Mouse (Mus musculus): ENCODE measurements around the gene Mcu. TPM values are rescaled to one million over a fixed set of nuclear protein-coding genes. Genes with fewer than 3 reads are reported as not detected.

Mcu gene
- total RNA-seq, 1 experiment, result 12.3 TPM

- H3K4me3 ChIP-seq (ENCODE audit: insufficient read depth in 1 of 2, low read depth in 1 of 2, low read length in 2 of 2, poor library complexity in 1 of 2, severe bottlenecking in 1 of 2), result no peak overlapping the region
- in situ Hi-C loops (cut with MboI; ENCODE audit: low sequenced_read_pairs in 2 of 2, unreplicated experiment in 2 of 2), result no loop called here
- peaks cover 2% of the 10 kb centered on the region; the same call in 1 of the 2 replicates for H3K36me3 ChIP-seq (ENCODE audit: control insufficient read depth, insufficient read depth, low read length, poor library complexity, severe bottlenecking)
- peaks cover 4% of the 10 kb centered on the region in 2 experiments; a peak in 2 of 4 replicates for H3K4me1 ChIP-seq (ENCODE audit: control insufficient read depth in 2 of 2, insufficient read depth in 2 of 2, low read length in 2 of 2, poor library complexity in 1 of 2)
- DNase-seq (ENCODE audit: low read depth, low spot score), result no peak
- no peaks in the 10 kb centered on the region for H3K9me3 ChIP-seq (ENCODE audit: control insufficient read depth, insufficient read depth, low read depth, low read length)
- no peak for TF ChIP-seq ZC3H11A (IDR thresholded peaks at IDR 0.05; ENCODE audit: borderline replicate concordance, low read depth, low read length)
- no peak for TF ChIP-seq HCFC1 (IDR thresholded peaks at IDR 0.05; ENCODE audit: borderline replicate concordance, insufficient read depth, low read length)
- no peak overlapping the region for H3K9ac ChIP-seq (ENCODE audit: insufficient read depth, low read depth, low read length, poor library complexity, severe bottlenecking)
- H3K27ac ChIP-seq (ENCODE audit: insufficient read depth, low read depth, low read length, poor library complexity, severe bottlenecking), result no peak overlapping the region
Measured at GRCm38 (mm10) chr10:59462307-59462706, 154.2 kb downstream of the Mcu start.

- TF ChIP-seq ZC3H11A (IDR thresholded peaks at IDR 0.05; ENCODE audit: borderline replicate concordance, low read depth, low read length) (no peak), CHD2 (IDR thresholded peaks at IDR 0.05; ENCODE audit: low read depth, low read length) (no peak), HCFC1 (IDR thresholded peaks at IDR 0.05; ENCODE audit: borderline replicate concordance, insufficient read depth, low read length) (no peak), MAFK (IDR thresholded peaks at IDR 0.05; ENCODE audit: insufficient read depth, low read depth, low read length) (no peak)
- Histone ChIP-seq H3K9me3 (ENCODE audit: control insufficient read depth, insufficient read depth, low read depth, low read length) (no peaks in the 10 kb centered on the region), H3K9ac (ENCODE audit: insufficient read depth, low read depth, low read length, poor library complexity, severe bottlenecking) (no peak overlapping the region; the same call in 1 of the 2 replicates), H3K4me3 (ENCODE audit: insufficient read depth in 1 of 2, low read depth in 1 of 2, low read length in 2 of 2, poor library complexity in 1 of 2, severe bottlenecking in 1 of 2) (peak overlapping the region in 1 of 2 experiments; percentile 32; a peak in 1 of 4 replicates), H3K4me1 (ENCODE audit: control insufficient read depth in 2 of 2, insufficient read depth in 2 of 2, low read length in 2 of 2, poor library complexity in 1 of 2) (peaks cover 2 to 3% of the 10 kb centered on the region in 2 experiments; a peak in 1 of 4 replicates), H3K27ac (ENCODE audit: insufficient read depth, low read depth, low read length, poor library complexity, severe bottlenecking) (no peak overlapping the region), H3K36me3 (ENCODE audit: control insufficient read depth, insufficient read depth, low read length, poor library complexity, severe bottlenecking) (no peaks in the 10 kb centered on the region)
- DNase-seq (ENCODE audit: low read depth, low spot score), result no peak
- in situ Hi-C loops (cut with MboI; ENCODE audit: low sequenced_read_pairs in 2 of 2, unreplicated experiment in 2 of 2), result no loop called here
Measured at GRCm38 (mm10) chr10:59459767-59460166, 156.7 kb downstream of the Mcu start.

GRCm38 (mm10) chr10:59454631-59455030 lies 161.9 kb downstream of the Mcu start:
- TF ChIP-seq CHD2 (IDR thresholded peaks at IDR 0.05; ENCODE audit: low read depth, low read length) (no peak), HCFC1 (IDR thresholded peaks at IDR 0.05; ENCODE audit: borderline replicate concordance, insufficient read depth, low read length) (no peak), ZNF384 (IDR thresholded peaks at IDR 0.05; ENCODE audit: low read depth, low read length) (no peak), ZC3H11A (IDR thresholded peaks at IDR 0.05; ENCODE audit: borderline replicate concordance, low read depth, low read length) (no peak), MAFK (IDR thresholded peaks at IDR 0.05; ENCODE audit: insufficient read depth, low read depth, low read length) (no peak)
- H3K4me3 ChIP-seq (ENCODE audit: insufficient read depth in 1 of 2, low read depth in 1 of 2, low read length in 2 of 2, poor library complexity in 1 of 2, severe bottlenecking in 1 of 2), result no peak overlapping the region
- peaks cover 0 to 9% of the 10 kb centered on the region in 2 experiments; a peak in 2 of 4 replicates for H3K4me1 ChIP-seq (ENCODE audit: control insufficient read depth in 2 of 2, insufficient read depth in 2 of 2, low read length in 2 of 2, poor library complexity in 1 of 2)
- no peak overlapping the region for H3K9ac ChIP-seq (ENCODE audit: insufficient read depth, low read depth, low read length, poor library complexity, severe bottlenecking)
- in situ Hi-C loops (cut with MboI; ENCODE audit: low sequenced_read_pairs in 2 of 2, unreplicated experiment in 2 of 2), result no loop called here
- H3K36me3 ChIP-seq (ENCODE audit: control insufficient read depth, insufficient read depth, low read length, poor library complexity, severe bottlenecking), result no peaks in the 10 kb centered on the region
- no peak for DNase-seq (ENCODE audit: low read depth, low spot score)
- H3K9me3 ChIP-seq (ENCODE audit: control insufficient read depth, insufficient read depth, low read depth, low read length), result no peaks in the 10 kb centered on the region
- no peak overlapping the region for H3K27ac ChIP-seq (ENCODE audit: insufficient read depth, low read depth, low read length, poor library complexity, severe bottlenecking)

GRCm38 (mm10) chr10:59451839-59452238 lies 164.7 kb downstream of the Mcu start:
- Histone ChIP-seq H3K9me3 (ENCODE audit: control insufficient read depth, insufficient read depth, low read depth, low read length) (no peaks in the 10 kb centered on the region), H3K9ac (ENCODE audit: insufficient read depth, low read depth, low read length, poor library complexity, severe bottlenecking) (no peak overlapping the region), H3K4me1 (ENCODE audit: control insufficient read depth in 2 of 2, insufficient read depth in 2 of 2, low read length in 2 of 2, poor library complexity in 1 of 2) (peaks cover 0 to 9% of the 10 kb centered on the region in 2 experiments; a peak in 3 of 4 replicates), H3K4me3 (ENCODE audit: insufficient read depth in 1 of 2, low read depth in 1 of 2, low read length in 2 of 2, poor library complexity in 1 of 2, severe bottlenecking in 1 of 2) (no peak overlapping the region), H3K27ac (ENCODE audit: insufficient read depth, low read depth, low read length, poor library complexity, severe bottlenecking) (no peak overlapping the region), H3K36me3 (ENCODE audit: control insufficient read depth, insufficient read depth, low read length, poor library complexity, severe bottlenecking) (no peaks in the 10 kb centered on the region)
- in situ Hi-C loops (cut with MboI; ENCODE audit: low sequenced_read_pairs in 2 of 2, unreplicated experiment in 2 of 2), result no loop called here
- DNase-seq (ENCODE audit: low read depth, low spot score), result no peak
- TF ChIP-seq ZC3H11A (IDR thresholded peaks at IDR 0.05; ENCODE audit: borderline replicate concordance, low read depth, low read length) (peak; percentile 56; the same call in 1 of the 2 replicates), MAFK (IDR thresholded peaks at IDR 0.05; ENCODE audit: insufficient read depth, low read depth, low read length) (no peak), ZNF384 (IDR thresholded peaks at IDR 0.05; ENCODE audit: low read depth, low read length) (no peak), HCFC1 (IDR thresholded peaks at IDR 0.05; ENCODE audit: borderline replicate concordance, insufficient read depth, low read length) (no peak)

- Histone ChIP-seq H3K9ac (ENCODE audit: insufficient read depth, low read depth, low read length, poor library complexity, severe bottlenecking) (no peak overlapping the region), H3K27ac (ENCODE audit: insufficient read depth, low read depth, low read length, poor library complexity, severe bottlenecking) (no peak overlapping the region), H3K36me3 (ENCODE audit: control insufficient read depth, insufficient read depth, low read length, poor library complexity, severe bottlenecking) (no peaks in the 10 kb centered on the region), H3K4me3 (ENCODE audit: insufficient read depth in 1 of 2, low read depth in 1 of 2, low read length in 2 of 2, poor library complexity in 1 of 2, severe bottlenecking in 1 of 2) (no peak overlapping the region), H3K9me3 (ENCODE audit: control insufficient read depth, insufficient read depth, low read depth, low read length) (no peaks in the 10 kb centered on the region), H3K4me1 (ENCODE audit: control insufficient read depth in 2 of 2, insufficient read depth in 2 of 2, low read length in 2 of 2, poor library complexity in 1 of 2) (peaks cover 0 to 2% of the 10 kb centered on the region in 2 experiments; a peak in 2 of 4 replicates)
- in situ Hi-C loops (cut with MboI; ENCODE audit: low sequenced_read_pairs in 2 of 2, unreplicated experiment in 2 of 2), result no loop called here
- DNase-seq (ENCODE audit: low read depth, low spot score), result no peak
- TF ChIP-seq MAFK (IDR thresholded peaks at IDR 0.05; ENCODE audit: insufficient read depth, low read depth, low read length) (no peak), CHD2 (IDR thresholded peaks at IDR 0.05; ENCODE audit: low read depth, low read length) (no peak), HCFC1 (IDR thresholded peaks at IDR 0.05; ENCODE audit: borderline replicate concordance, insufficient read depth, low read length) (no peak), ZC3H11A (IDR thresholded peaks at IDR 0.05; ENCODE audit: borderline replicate concordance, low read depth, low read length) (no peak), ZNF384 (IDR thresholded peaks at IDR 0.05; ENCODE audit: low read depth, low read length) (no peak)
Measured at GRCm38 (mm10) chr10:59447546-59447945, 168.9 kb downstream of the Mcu start.

Measured in ES-E14 (cell line).